Mouse (Mus musculus) testis, adult 2 months (tissue): ENCODE results near the gene Ppm1e.

Experiments
- CTCF ChIP-seq: fragments of 200-500 bp; IDR thresholded peaks from 2 replicates; pipeline ENCODE4 v1.5.1; 2012; ENCODE audit warnings: low read depth, mild to moderate bottlenecking, inconsistent platforms, low read length, moderate library complexity; ENCODE audit not compliant: control insufficient read depth, insufficient read depth, insufficient replicate concordance
- POLR2A ChIP-seq: fragments of 200-500 bp; IDR thresholded peaks from 2 replicates; pipeline ENCODE4 v1.6.1; 2012; ENCODE audit warnings: low read depth, mild to moderate bottlenecking, inconsistent platforms, low read length, moderate library complexity; ENCODE audit not compliant: control insufficient read depth

- TF ChIP-seq CTCF (no peak), POLR2A (no peak)
Observed at GRCm38 (mm10) chr11:87254149-87254548, 104.7 kb downstream of the Ppm1e start.
